Mouse (Mus musculus) frontal cortex, postnatal 14 days (tissue): Measurements from ENCODE around the gene Fam169a.

ENCODE experiments used
- DNase-seq, 2 experiments: peaks; one replicate each; pipeline ENCODE4 v3.0.0; 2022; ENCODE audit warnings: low spot score in 2 of 2

Fam169a gene

DNA sequence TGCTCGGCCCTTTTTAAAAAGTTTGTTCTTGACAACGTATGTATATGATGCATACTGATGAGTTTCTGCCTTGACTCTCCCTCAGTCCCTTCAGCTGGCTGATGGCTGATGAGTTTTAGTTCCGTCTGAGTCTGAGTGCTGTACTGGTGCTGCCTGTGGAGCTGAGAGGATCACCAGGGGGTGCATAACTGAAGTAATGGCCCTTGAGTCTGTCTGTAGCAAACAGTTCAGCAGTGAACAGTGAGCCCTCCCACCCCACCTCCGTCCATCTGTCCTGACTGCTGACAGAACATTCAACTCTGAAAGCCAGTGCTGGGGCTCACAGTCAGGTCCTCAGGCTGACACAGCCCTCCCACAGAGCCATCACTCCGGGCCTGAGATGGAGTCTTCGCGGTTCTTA is 111.9 kb downstream of the Fam169a start:
- no peak for DNase-seq

GRCm38 (mm10) chr13:97180113-97180828 is 113.2 kb downstream of the Fam169a start:
- no peak for DNase-seq
